Mouse (Mus musculus) lung, postnatal 0 days (tissue): ENCODE data around the gene Ppp1r37.

Experiments
- CTCF ChIP-seq: IDR thresholded peaks from 2 replicates; pipeline ENCODE4 v1.5.1; 2016; ENCODE audit warnings: antibody characterized with exemption, mild to moderate bottlenecking
- EP300 ChIP-seq: IDR thresholded peaks from 2 replicates; pipeline ENCODE4 v1.6.1; 2016; ENCODE audit warnings: antibody characterized with exemption, mild to moderate bottlenecking, control low read depth

DNA sequence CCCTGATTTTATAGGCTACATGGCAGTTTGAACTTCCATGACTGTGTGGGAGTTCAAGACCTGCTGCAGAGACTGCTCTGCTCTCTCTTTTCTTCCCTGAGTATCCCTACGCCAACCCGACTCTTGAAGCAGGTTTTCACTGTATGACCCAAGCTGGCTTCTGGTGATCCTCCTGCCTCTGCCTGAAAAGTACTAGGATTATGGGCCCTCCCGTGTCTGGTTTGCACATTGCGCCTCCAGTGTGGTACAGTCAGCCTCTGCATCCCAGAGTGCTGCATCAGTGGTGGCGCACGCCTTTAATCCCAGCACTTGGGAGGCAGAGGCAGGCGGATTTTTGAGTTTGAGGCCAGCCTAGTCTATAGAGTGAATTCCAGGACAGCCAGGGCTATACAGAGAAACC, 53.1 kb downstream of the Ppp1r37 start:
- TF ChIP-seq CTCF (no peak), EP300 (no peak)
